Mouse (Mus musculus) spleen, adult 2 months (tissue): ENCODE measurements around the gene Ctnna2.

Experiments used
- CTCF ChIP-seq: fragments of 200-500 bp; IDR thresholded peaks from 2 replicates; pipeline ENCODE4 v1.5.1; 2011; ENCODE audit warnings: mild to moderate bottlenecking, inconsistent platforms; ENCODE audit not compliant: insufficient read depth, insufficient read length, insufficient replicate concordance; ENCODE audit errors: extremely low read depth
- POLR2A ChIP-seq: fragments of 200-500 bp; IDR thresholded peaks from 2 replicates; pipeline ENCODE4 v1.6.1; 2011; ENCODE audit warnings: low read depth, low read length, inconsistent platforms

DNA sequence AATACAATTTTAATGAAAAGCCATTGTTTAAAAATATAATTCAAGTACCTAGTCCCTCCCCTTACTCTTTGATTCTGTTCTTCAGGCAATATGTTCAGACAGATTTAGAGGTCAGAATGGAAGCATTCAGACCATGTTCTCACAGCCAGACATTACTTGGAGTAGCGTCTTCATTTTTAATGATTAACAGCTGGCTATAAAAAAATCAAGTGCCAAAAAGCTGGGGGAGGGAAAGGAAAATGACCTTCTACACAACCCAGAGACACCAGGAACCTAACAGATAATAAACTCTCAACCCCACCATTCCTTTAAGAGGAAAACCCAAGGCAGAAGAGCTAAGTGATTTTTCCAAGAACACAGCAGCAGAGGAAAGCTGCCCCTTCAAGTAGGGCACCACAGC lies 624.7 kb downstream of the Ctnna2 start:
- no peak for TF ChIP-seq CTCF
- TF ChIP-seq POLR2A: no peak
